Mouse (Mus musculus): Measurements from ENCODE around the gene Ccdc107. TPM values are rescaled to one million over a fixed set of nuclear protein-coding genes. Genes with fewer than 3 reads are reported as not detected.
"Not testable (repeated sequence)": the region's sequence is repeated elsewhere in the genome, so short reads cannot be mapped to it uniquely, and the experiment has no call there.

The Ccdc107 gene
- total RNA-seq, 2 experiments from 2014 or later: 33.3 to 36.9 TPM

GRCm38 (mm10) chr4:43485666-43486065, 7.0 kb upstream of the Ccdc107 start:
- DNase-seq: not testable (repeated sequence)

- DNase-seq: no peak
Observed at GRCm38 (mm10) chr4:43489611-43490010, 3.1 kb upstream of the Ccdc107 start.

GRCm38 (mm10) chr4:43490801-43491200, 1.9 kb upstream of the Ccdc107 start:
- peak; percentile 60 for DNase-seq

- DNase-seq: no peak
Observed at GRCm38 (mm10) chr4:43492101-43492820, 439 bp upstream of the Ccdc107 start.

- DNase-seq: peak; percentile 99
Observed at GRCm38 (mm10) chr4:43493186-43493845, 616 bp downstream of the Ccdc107 start.

GRCm38 (mm10) chr4:43493846-43494240, 1.1 kb downstream of the Ccdc107 start:
- DNase-seq: no peak

GRCm38 (mm10) chr4:43496587-43496986, 3.9 kb downstream of the Ccdc107 start:
- DNase-seq: no peak

- DNase-seq: no peak
Observed at GRCm38 (mm10) chr4:43497405-43497804, 4.7 kb downstream of the Ccdc107 start.

- DNase-seq: no peak
Observed at GRCm38 (mm10) chr4:43497946-43498345, 5.2 kb downstream of the Ccdc107 start.

- DNase-seq: peak; percentile 53
Observed at GRCm38 (mm10) chr4:43498983-43499382, 6.3 kb downstream of the Ccdc107 start.

GRCm38 (mm10) chr4:43499407-43500333, 7.0 kb downstream of the Ccdc107 start, which contains the start of gene Arhgef39:
TSS of gene Arhgef39 (minus strand) at chr4:43499695.
- peak; percentile 89 for DNase-seq

- DNase-seq: no peak
Observed at GRCm38 (mm10) chr4:43503041-43503440, 10.3 kb downstream of the Ccdc107 start.

GRCm38 (mm10) chr4:43503506-43503905, 10.8 kb downstream of the Ccdc107 start:
- DNase-seq: no peak

- DNase-seq: no peak
Observed at GRCm38 (mm10) chr4:43504269-43504668, 11.6 kb downstream of the Ccdc107 start.

- DNase-seq: no peak
Observed at GRCm38 (mm10) chr4:43506074-43506473, 13.4 kb downstream of the Ccdc107 start.

- DNase-seq: no peak
Observed at GRCm38 (mm10) chr4:43506536-43507185, 14.0 kb downstream of the Ccdc107 start, which contains the start of gene Car9. TSS of gene Car9 (plus strand) at chr4:43506966.

GRCm38 (mm10) chr4:43507938-43508665, 15.4 kb downstream of the Ccdc107 start:
- no peak for DNase-seq

- DNase-seq: peak; percentile 66
Observed at GRCm38 (mm10) chr4:43508666-43508997, 15.9 kb downstream of the Ccdc107 start.

- no peak for DNase-seq
Observed at GRCm38 (mm10) chr4:43509109-43509508, 16.4 kb downstream of the Ccdc107 start.

GRCm38 (mm10) chr4:43511675-43512454, 19.2 kb downstream of the Ccdc107 start:
- DNase-seq: no peak

- peak; percentile 5 for DNase-seq
Observed at GRCm38 (mm10) chr4:43512653-43513052, 20.0 kb downstream of the Ccdc107 start.
